Mouse (Mus musculus) thymus, adult 2 months (tissue): ENCODE results near the gene Zfp488.

Experiments
- CTCF ChIP-seq: fragments of 200-500 bp; IDR thresholded peaks from 2 replicates; pipeline ENCODE4 v1.5.1; 2012; ENCODE audit warnings: mild to moderate bottlenecking, control low read depth, low read length, moderate library complexity, borderline replicate concordance; ENCODE audit not compliant: control insufficient read depth, poor library complexity, insufficient read depth; ENCODE audit errors: extremely low read depth
- POLR2A ChIP-seq: fragments of 200-500 bp; IDR thresholded peaks from 2 replicates; pipeline ENCODE4 v1.6.1; 2012; ENCODE audit warnings: mild to moderate bottlenecking, low read length, control low read depth, moderate library complexity; ENCODE audit not compliant: control insufficient read depth, poor library complexity, insufficient read depth; ENCODE audit errors: extremely low read depth

GRCm38 (mm10) chr14:33965675-33966074 is 12.9 kb downstream of the Zfp488 start:
- no peak for TF ChIP-seq CTCF
- TF ChIP-seq POLR2A: no peak
